Mouse (Mus musculus) brown adipose tissue, adult 24 weeks (tissue): Measurements from ENCODE around the gene Hoxa6. TPM values are rescaled to one million over a fixed set of nuclear protein-coding genes. Genes with fewer than 3 reads are reported as not detected.

Experiments used
- H3K27ac ChIP-seq: fragments of 200-500 bp; replicated peaks from 2 replicates; pipeline ENCODE4 v1.5.1; 2012; ENCODE audit warnings: low read depth, mild to moderate bottlenecking, low read length
- H3K4me1 ChIP-seq: fragments of 200-500 bp; 2 replicates; pipeline ENCODE4 v1.6.1; 2012; ENCODE audit warnings: low read length, mixed read lengths; ENCODE audit not compliant: control insufficient read depth, insufficient read depth, insufficient read length
- H3K4me3 ChIP-seq: fragments of 200-500 bp; 2 replicates; pipeline ENCODE4 v1.5.1; 2012; ENCODE audit warnings: low read depth, mild to moderate bottlenecking, low read length, moderate library complexity; ENCODE audit not compliant: insufficient read depth
- polyA plus RNA-seq: library from polyadenylated mRNA; stranded (reverse); fragments of >200 nt; gene quantifications from 2 replicates; pipeline ENCODE4 v1.2.4, GENCODE M21; 2012; ENCODE audit not compliant: missing spikeins, insufficient read depth, insufficient read length

Hoxa6 gene
- polyA plus RNA-seq, 1 experiment = not detected

- H3K27ac ChIP-seq = peak within 1 kb of the TSS; percentile 90
- H3K4me1 ChIP-seq = no peaks in the 10 kb centered on the region; the same call in 1 of the 2 replicates
Observed at GRCm38 (mm10) chr6:52158276-52159051, 50.1 kb downstream of the Hoxa6 start, which contains the start of gene Hoxa1. Gene Hoxa1, minus strand, starts transcription at chr6:52158317.

GRCm38 (mm10) chr6:52157466-52158275, 50.9 kb downstream of the Hoxa6 start:
- H3K4me3 ChIP-seq = peak overlapping the region; percentile 84
- H3K27ac ChIP-seq = 0 out of 2 replicates have a peak overlapping the region, but pooled peaks have one; percentile 9
- no peaks in the 10 kb centered on the region; the same call in 1 of the 2 replicates for H3K4me1 ChIP-seq

More at GRCm38 (mm10) chr6:52158276-52159051, 50.1 kb downstream of the Hoxa6 start, which contains the start of gene Hoxa1:
- H3K4me3 ChIP-seq = peak within 1 kb of the TSS; percentile 84

- no peak overlapping the region for H3K27ac ChIP-seq
- no peak overlapping the region for H3K4me3 ChIP-seq
- no peaks in the 10 kb centered on the region; the same call in 1 of the 2 replicates for H3K4me1 ChIP-seq
Observed at GRCm38 (mm10) chr6:52156551-52157200, 51.8 kb downstream of the Hoxa6 start.

Other genes with a start within 250 kb of the Hoxa6 start
- 55.2 and 82.3 TPM in 2 replicates for gene Skap2, start 196.2 kb downstream of the Hoxa6 start, polyA plus RNA-seq
- 0.50 and 0.99 TPM in 2 replicates for gene Hoxa1, start 50.4 kb downstream of the Hoxa6 start, polyA plus RNA-seq
- 2.9 TPM in 1 of 2 replicates, not detected in the other for gene Hoxa2, start 43.9 kb downstream of the Hoxa6 start, polyA plus RNA-seq
- gene 5730596B20Rik, start 31.2 kb downstream of the Hoxa6 start, polyA plus RNA-seq = not detected in 2 replicates
- gene Hoxa4, start 17.0 kb downstream of the Hoxa6 start, polyA plus RNA-seq = 14.0 and 26.4 TPM in 2 replicates
- gene Hoxa5, start 4.1 kb downstream of the Hoxa6 start, polyA plus RNA-seq = 35.9 and 39.4 TPM in 2 replicates
- 4.7 and 5.4 TPM in 2 replicates for gene Hoxa3, start 4.6 kb upstream of the Hoxa6 start, polyA plus RNA-seq
- not detected in 2 replicates for gene Gm28308, start 4.6 kb upstream of the Hoxa6 start, polyA plus RNA-seq
- gene Hoxa7, start 13.1 kb upstream of the Hoxa6 start, polyA plus RNA-seq = 11.4 and 11.5 TPM in 2 replicates
- gene Hoxa9, start 22.4 kb upstream of the Hoxa6 start, polyA plus RNA-seq = 1.7 TPM in 1 of 2 replicates, not detected in the other
- gene Hoxa10, start 32.1 kb upstream of the Hoxa6 start, polyA plus RNA-seq = not detected in 2 replicates
- not detected in 2 replicates for gene Hoxa11, start 37.1 kb upstream of the Hoxa6 start, polyA plus RNA-seq
- gene Hoxa13, start 52.2 kb upstream of the Hoxa6 start, polyA plus RNA-seq = not detected in 2 replicates
- not detected in 2 replicates for gene Evx1, start 104.8 kb upstream of the Hoxa6 start, polyA plus RNA-seq